Mouse (Mus musculus) lung, embryonic 14.5 days (tissue): Measurements from ENCODE around the gene Ugt2b36. TPM values are rescaled to one million over a fixed set of nuclear protein-coding genes. Genes with fewer than 3 reads are reported as not detected.
"Not testable (repeated sequence)": the region's sequence is repeated elsewhere in the genome, so short reads cannot be mapped to it uniquely, and the experiment has no call there.

ENCODE experiments used
- ATAC-seq: fragments of 200-750 bp; cut with Nextera tagmentation; 2 replicates; pipeline ENCODE4 v1.8.0; 2017; ENCODE audit warnings: mild to moderate bottlenecking, moderate TSS enrichment, moderate library complexity; ENCODE audit not compliant: insufficient read depth
- DNase-seq: peaks from one replicate; pipeline ENCODE4 v3.0.0-alpha.2; 2015
- H3K27ac ChIP-seq: fragments of 300-500 bp; sonication (generic); 2 replicates; pipeline ENCODE4 v1.5.1; 2014; ENCODE audit warnings: low read depth, mild to moderate bottlenecking, moderate library complexity
- H3K27me3 ChIP-seq: fragments of 300-500 bp; sonication (generic); 2 replicates; pipeline ENCODE4 v1.6.1; 2014; ENCODE audit warnings: low read length, control low read depth; ENCODE audit not compliant: insufficient read depth
- H3K36me3 ChIP-seq: fragments of 300-500 bp; sonication (generic); 2 replicates; pipeline ENCODE4 v1.6.1; 2014; ENCODE audit warnings: control low read depth; ENCODE audit not compliant: insufficient read depth
- H3K4me1 ChIP-seq: fragments of 300-500 bp; sonication (generic); 2 replicates; pipeline ENCODE4 v1.6.1; 2014; ENCODE audit warnings: antibody characterized with exemption, control low read depth; ENCODE audit not compliant: insufficient read depth
- H3K4me2 ChIP-seq: fragments of 300-500 bp; sonication (generic); 2 replicates; pipeline ENCODE4 v1.6.1; 2014; ENCODE audit warnings: mild to moderate bottlenecking
- H3K4me3 ChIP-seq: fragments of 300-500 bp; sonication (generic); 2 replicates; pipeline ENCODE4 v1.5.1; 2014; ENCODE audit warnings: low read depth, low read length
- H3K9ac ChIP-seq: fragments of 300-500 bp; sonication (generic); 2 replicates; pipeline ENCODE4 v1.6.1; 2014
- H3K9me3 ChIP-seq: fragments of 300-500 bp; sonication (generic); 2 replicates; pipeline ENCODE4 v1.6.1; 2016; ENCODE audit warnings: low read depth, low read length, control low read depth
- CTCF ChIP-seq: IDR thresholded peaks from 2 replicates; pipeline ENCODE4 v1.5.1; 2016; ENCODE audit warnings: antibody characterized with exemption, low read depth
- WGBS: fragments of 180-500 bp; shearing (Covaris S2); extraction: QIAGEN DNeasy Blood & Tissue Kit; methylation state at CpG from one replicate; pipeline ENCODE4 v1.1.7; 2014; 5-methylcytosine and 5-hydroxymethylcytosine counted together
- polyA plus RNA-seq: library from polyadenylated mRNA; unstranded; fragments of >200 nt; fragmentation: Nextera tagmentation; extraction: Ambion mirVana; gene quantifications from 2 replicates; pipeline ENCODE4 v1.2.1, GENCODE M21; 2014

Ugt2b36 gene
- polyA plus RNA-seq = not detected in 2 replicates

- Histone ChIP-seq H3K9me3 (no peaks in the 10 kb centered on the region), H3K4me3 (no peak within 1 kb of the TSS), H3K4me1 (no peaks in the 10 kb centered on the region), H3K4me2 (no peak within 1 kb of the TSS), H3K27ac (no peak within 1 kb of the TSS), H3K27me3 (no peaks in the 10 kb centered on the region), H3K36me3 (no peaks in the 10 kb centered on the region), H3K9ac (no peak within 1 kb of the TSS)
- WGBS = 39% methylated on average over 1 of the region's 1 CpGs
- ATAC-seq (no peak), DNase-seq (no peak)
- no peak for TF ChIP-seq CTCF
These were observed at the start of gene Ugt2b36 for GRCm38 (mm10) chr5:87092346-87093027. Gene Ugt2b36, minus strand, starts transcription at chr5:87092555.

GRCm38 (mm10) chr5:87140196-87140595 is 47.8 kb upstream of the Ugt2b36 start, which contains the start of gene Ugt2b5:
Gene Ugt2b5, minus strand, starts transcription at chr5:87140318.
- H3K36me3 ChIP-seq, H3K27ac ChIP-seq, H3K4me2 ChIP-seq, H3K9me3 ChIP-seq, H3K4me1 ChIP-seq, H3K27me3 ChIP-seq, H3K9ac ChIP-seq, H3K4me3 ChIP-seq, ATAC-seq, DNase-seq: not testable (repeated sequence)
- 88% methylated on average over 1 of the region's 2 CpGs for WGBS

DNA sequence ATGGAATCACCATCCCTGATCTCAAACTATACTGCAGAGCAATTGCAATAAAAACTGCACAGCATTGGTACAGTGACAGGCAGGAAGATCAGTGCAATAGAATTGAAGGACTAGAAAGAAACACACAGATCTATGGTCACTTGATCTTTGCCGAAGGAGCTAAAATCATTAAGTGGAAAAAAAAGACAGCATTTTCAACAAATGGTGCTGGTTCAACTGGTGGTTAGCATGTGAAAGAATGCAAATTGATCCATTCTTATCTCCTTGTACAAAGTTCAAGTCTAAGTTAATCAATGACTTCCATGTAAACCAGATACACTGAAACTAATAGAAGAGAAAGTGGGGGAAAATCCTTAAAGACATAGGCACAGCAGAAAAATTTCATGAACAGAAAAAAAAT is 11.3 kb upstream of the Ugt2b36 start:
- not testable (repeated sequence) for H3K9ac ChIP-seq, H3K4me3 ChIP-seq, H3K9me3 ChIP-seq, H3K4me1 ChIP-seq, H3K4me2 ChIP-seq, H3K36me3 ChIP-seq, H3K27ac ChIP-seq, H3K27me3 ChIP-seq, DNase-seq, ATAC-seq
- WGBS = 74% methylated on average over 1 of the region's 1 CpGs

DNA sequence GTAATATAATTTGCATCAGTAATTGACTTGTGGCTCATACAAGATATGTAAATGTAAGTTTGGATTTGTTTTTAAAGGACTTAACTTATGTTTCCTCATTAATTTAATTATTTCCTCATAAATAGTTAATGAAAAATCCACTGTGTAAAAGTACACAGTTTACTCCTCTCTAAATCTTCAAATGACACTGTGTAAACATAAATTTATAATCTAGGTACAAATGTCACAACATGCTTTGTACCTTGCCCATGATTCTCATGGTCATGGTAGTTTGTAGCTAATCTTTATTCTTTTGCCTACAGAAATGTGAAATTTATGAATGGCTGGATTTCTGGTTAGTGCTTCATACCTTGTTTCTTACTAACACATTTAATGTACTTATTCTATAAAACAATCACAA is 1.2 kb downstream of the Ugt2b36 start:
- Histone ChIP-seq H3K4me1 (no peaks in the 10 kb centered on the region), H3K9me3 (no peaks in the 10 kb centered on the region), H3K36me3 (no peaks in the 10 kb centered on the region), H3K27me3 (no peaks in the 10 kb centered on the region), H3K9ac (no peak overlapping the region), H3K27ac (no peak overlapping the region), H3K4me3 (no peak overlapping the region), H3K4me2 (no peak overlapping the region)
- ATAC-seq (no peak), DNase-seq (no peak)
- no peak for TF ChIP-seq CTCF

DNA sequence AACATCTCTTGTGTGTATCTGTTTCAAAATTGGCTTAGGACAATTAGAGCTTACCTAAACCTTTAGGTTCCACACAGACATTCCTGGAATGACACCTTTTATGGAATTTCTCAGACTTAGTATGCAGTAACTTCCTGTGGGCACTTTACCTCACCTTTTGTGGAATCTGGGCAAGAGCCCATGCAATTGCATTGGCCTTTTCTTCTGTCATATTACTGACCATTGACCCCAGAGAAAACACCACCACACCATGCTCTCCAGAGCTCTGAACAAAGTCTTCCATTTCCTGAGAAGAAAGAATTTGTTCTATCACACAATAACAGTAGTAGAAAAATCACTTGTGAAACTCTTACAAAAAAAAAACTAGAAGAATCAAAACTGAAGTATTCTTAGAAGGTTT is 3.1 kb downstream of the Ugt2b36 start:
- no peaks in the 10 kb centered on the region for H3K9me3 ChIP-seq
- no peak overlapping the region for H3K4me2 ChIP-seq
- no peak overlapping the region for H3K4me3 ChIP-seq
- ATAC-seq = no peak
- no peak for TF ChIP-seq CTCF
- no peaks in the 10 kb centered on the region for H3K4me1 ChIP-seq
- no peak overlapping the region for H3K27ac ChIP-seq
- no peak for DNase-seq
- H3K36me3 ChIP-seq = no peaks in the 10 kb centered on the region
- H3K27me3 ChIP-seq = no peaks in the 10 kb centered on the region
- no peak overlapping the region for H3K9ac ChIP-seq

DNA sequence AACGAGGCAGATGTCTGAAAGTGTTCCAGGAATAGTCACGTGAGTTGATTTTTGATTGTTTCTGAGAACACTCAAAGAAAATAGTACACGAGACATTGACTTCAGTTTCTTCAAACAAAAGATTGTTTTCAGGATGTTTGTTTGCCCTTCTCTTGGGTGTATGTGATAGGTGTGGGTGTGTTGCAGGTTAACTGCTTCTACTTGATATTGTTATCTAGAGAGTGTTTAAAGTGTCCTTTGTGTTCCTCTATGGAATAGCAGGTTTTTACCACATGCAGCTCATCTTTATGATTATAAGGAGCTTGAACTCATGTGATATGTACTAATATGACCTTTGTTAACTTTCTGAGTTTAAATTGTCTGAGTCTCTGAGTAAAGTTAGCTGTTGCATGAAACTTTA is 6.1 kb downstream of the Ugt2b36 start:
- no peak for TF ChIP-seq CTCF
- Histone ChIP-seq H3K4me1 (no peaks in the 10 kb centered on the region), H3K9ac (no peak overlapping the region), H3K27me3 (no peaks in the 10 kb centered on the region), H3K4me3 (no peak overlapping the region), H3K36me3 (no peaks in the 10 kb centered on the region), H3K4me2 (no peak overlapping the region), H3K9me3 (no peaks in the 10 kb centered on the region), H3K27ac (no peak overlapping the region)
- 58% methylated on average over 3 of the region's 3 CpGs for WGBS
- DNase-seq (no peak), ATAC-seq (no peak)

DNA sequence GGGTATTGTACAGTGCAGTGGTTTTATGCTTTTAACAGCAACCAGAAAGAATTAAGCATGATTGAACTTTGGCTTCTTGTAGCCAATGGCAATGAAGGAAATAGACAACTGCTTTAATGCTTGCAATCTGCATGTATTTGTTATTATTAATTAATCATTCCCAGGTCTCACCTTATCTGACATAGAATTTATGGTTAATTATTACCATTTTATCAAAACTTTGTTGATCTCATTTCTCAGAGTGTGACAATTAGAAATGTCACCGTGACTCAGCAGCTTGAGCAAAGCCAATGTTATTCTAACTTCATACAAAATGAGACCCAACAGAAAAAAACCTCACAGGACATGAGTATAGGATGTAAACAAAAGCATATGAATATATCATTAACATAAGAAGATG is 61.7 kb downstream of the Ugt2b36 start:
- Histone ChIP-seq H3K27me3 (no peaks in the 10 kb centered on the region), H3K4me2 (no peak overlapping the region), H3K27ac (no peak overlapping the region), H3K9me3 (no peaks in the 10 kb centered on the region), H3K4me3 (no peak overlapping the region), H3K4me1 (no peaks in the 10 kb centered on the region), H3K9ac (no peak overlapping the region), H3K36me3 (no peaks in the 10 kb centered on the region)
- ATAC-seq = no peak
- WGBS = 74% methylated on average over 1 of the region's 1 CpGs
- no peak for TF ChIP-seq CTCF
- no peak for DNase-seq

- no peak overlapping the region for H3K4me2 ChIP-seq
- no peak overlapping the region for H3K27ac ChIP-seq
- 69% methylated on average over 3 of the region's 3 CpGs for WGBS
- H3K36me3 ChIP-seq = no peaks in the 10 kb centered on the region
- no peak overlapping the region for H3K4me3 ChIP-seq
- no peaks in the 10 kb centered on the region for H3K27me3 ChIP-seq
- no peaks in the 10 kb centered on the region for H3K9me3 ChIP-seq
- no peak for ATAC-seq
- no peaks in the 10 kb centered on the region for H3K4me1 ChIP-seq
- DNase-seq = no peak
- TF ChIP-seq CTCF = no peak
- no peak overlapping the region for H3K9ac ChIP-seq
These were observed 65.0 kb downstream of the Ugt2b36 start for GRCm38 (mm10) chr5:87027359-87027758.

Other genes with a start within 250 kb of the Ugt2b36 start
- not detected in 2 replicates for gene Ugt2b34, start 185.6 kb downstream of the Ugt2b36 start, polyA plus RNA-seq
- not detected in 2 replicates for gene Ugt2b1, start 166.0 kb downstream of the Ugt2b36 start, polyA plus RNA-seq
- gene Ugt2b35, start 91.7 kb downstream of the Ugt2b36 start, polyA plus RNA-seq = not detected in 2 replicates
- gene Ugt2b5, start 47.8 kb upstream of the Ugt2b36 start, polyA plus RNA-seq = not detected in 2 replicates
- gene Ugt2b37, start 162.2 kb upstream of the Ugt2b36 start, polyA plus RNA-seq = not detected in 2 replicates
- gene Ugt2a3, start 244.6 kb upstream of the Ugt2b36 start, polyA plus RNA-seq = not detected in 2 replicates